Mouse (Mus musculus) NIH3T3 (cell line): ENCODE results near the gene Cryzl1.
"Not testable (repeated sequence)": the region's sequence is repeated elsewhere in the genome, so short reads cannot be mapped to it uniquely, and the experiment has no call there.

Experiments used
- DNase-seq: peaks from one replicate; pipeline ENCODE4 v3.0.0-alpha.2; 2012; ENCODE audit warnings: low read depth

Gene Cryzl1

DNA sequence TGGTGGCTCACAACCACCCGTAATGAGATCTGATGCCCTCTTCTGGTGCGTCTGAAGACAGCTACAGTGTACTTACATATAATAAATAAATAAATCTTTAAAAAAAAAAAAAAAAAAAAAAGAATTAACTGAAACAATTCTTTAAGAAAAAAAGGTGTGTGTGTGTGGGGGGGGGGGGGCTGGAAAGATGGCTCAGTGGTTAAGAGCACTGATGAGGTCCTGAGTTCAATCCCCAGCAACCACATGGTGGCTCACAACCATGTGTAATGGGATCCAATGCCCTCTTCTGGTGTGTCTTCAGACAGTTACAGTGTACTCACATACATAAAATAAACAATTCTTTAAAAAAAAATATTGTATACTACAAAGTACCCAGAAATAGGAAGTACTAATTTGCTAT lies 83.4 kb downstream of the Cryzl1 start:
- not testable (repeated sequence) for DNase-seq

DNA sequence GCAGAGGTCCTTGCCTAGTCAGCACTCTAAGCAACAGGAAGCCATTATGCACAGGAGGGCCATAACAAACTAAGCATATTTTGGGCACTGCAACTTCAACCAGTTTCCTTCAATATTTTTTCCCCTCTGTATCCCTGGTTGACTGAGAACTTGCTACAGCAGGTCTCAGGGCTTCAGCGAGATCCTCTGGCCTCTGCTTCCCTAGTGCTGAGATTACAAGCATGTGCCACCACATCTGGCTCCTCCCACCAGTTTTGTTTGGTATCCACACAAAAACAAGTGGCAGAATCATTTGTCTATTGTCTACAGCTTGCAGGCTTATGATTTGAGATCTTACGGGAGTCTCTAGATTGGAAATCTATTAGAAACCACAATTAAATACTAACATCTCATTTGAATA lies 83.9 kb downstream of the Cryzl1 start:
- DNase-seq = no peak

DNA sequence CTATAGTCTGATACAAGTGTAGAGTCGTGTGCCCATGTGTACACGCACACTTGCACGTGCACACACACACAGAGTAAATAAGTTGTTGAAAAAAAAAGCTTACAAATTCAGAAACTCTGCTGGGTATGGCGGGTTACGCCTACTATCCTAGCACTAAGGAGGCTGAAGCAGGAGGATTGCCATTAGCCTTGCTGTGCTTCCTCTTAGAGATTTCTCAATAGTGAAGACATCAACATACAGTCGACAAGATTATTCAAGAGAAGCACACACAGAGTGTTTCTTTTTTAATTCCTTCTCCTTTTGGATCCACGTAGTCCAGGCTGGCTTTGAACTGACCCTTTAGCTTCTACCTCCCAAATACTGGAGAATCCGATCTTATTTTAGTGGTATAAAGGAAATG lies 88.6 kb downstream of the Cryzl1 start:
- DNase-seq = no peak

DNA sequence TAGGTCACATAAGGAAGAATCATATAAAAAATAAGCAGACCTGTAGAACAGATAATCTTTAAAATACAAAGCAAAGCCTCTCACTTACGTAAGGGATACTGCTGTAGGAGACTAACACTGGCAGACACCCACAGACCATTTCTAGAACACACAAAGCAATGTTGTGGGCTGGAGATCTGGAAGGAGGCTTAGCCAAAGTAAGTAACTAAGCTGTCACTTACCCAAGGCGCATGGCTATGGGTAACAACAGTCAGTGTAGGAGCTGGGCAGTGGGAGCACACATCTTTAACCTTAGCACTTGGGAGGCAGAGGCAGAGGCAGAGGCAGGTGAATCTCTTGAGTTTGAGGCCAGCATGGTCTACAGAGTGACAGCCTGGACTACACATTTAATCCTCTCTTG lies 89.1 kb downstream of the Cryzl1 start:
- DNase-seq = no peak
